Mouse (Mus musculus) neutrophil, adult 5-6 weeks (primary cell): ENCODE results near the gene Tab1. TPM values are rescaled to one million over a fixed set of nuclear protein-coding genes. Genes with fewer than 3 reads are reported as not detected.

ENCODE experiments used
- ATAC-seq: fragments of 151-379, 151-347 bp; 2 replicates; pipeline ENCODE4 v1.8.0; 2017; ENCODE audit warnings: mild to moderate bottlenecking, moderate TSS enrichment; ENCODE audit not compliant: insufficient number of reproducible peaks, poor library complexity, low FRiP score, severe bottlenecking; ENCODE audit errors: extremely low read depth
- total RNA-seq: library from RNA; stranded (forward); fragments of 200-1000 nt; gene quantifications from 2 replicates; pipeline ENCODE4 v1.2.3, GENCODE M21; 2017

Tab1 gene
- total RNA-seq, 1 experiment from 2014 or later: 19.8 TPM

DNA sequence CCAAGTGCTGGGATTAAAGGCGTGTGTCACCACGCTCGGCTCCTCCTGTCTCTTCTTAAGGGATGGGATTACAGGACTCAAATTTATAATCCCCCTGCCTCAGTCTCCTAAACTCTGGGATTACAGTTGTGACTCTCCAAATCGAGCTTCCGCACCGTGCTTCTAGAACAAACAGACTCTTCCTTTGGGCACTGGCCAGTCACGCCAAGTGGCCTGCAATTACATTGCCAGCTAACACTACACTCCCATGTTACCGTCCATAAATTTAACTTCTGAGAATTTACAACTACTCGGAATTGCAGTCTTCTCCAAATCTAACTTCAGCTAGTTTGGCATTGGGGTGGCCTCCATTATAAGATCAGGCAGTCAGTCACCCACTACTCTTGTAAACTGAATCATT, 475 bp upstream of the Tab1 start:
- no peak for ATAC-seq

GRCm38 (mm10) chr15:80133682-80134449, 939 bp downstream of the Tab1 start:
- ATAC-seq: 0 out of 2 replicates have a peak, but pooled peaks have one; percentile 22

DNA sequence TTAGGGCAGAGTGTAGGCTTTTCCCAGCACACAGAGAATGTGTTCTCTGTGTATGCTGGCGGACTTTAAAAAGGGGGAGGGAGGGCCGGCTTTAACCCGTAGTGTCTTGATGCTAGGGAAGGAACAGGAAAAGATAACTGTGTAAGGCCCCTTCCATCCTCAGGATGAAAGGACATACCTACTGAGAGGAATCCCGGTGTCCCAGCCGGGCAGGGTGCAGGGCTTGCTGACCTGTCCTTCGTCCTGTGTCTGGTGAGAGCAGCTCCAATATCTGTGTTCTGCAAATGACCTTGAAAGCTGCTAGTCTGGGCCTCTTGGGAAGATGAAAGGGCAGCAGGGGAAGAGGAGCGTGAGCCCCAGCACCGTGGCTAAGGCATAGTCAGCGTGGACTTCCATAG, 1.5 kb downstream of the Tab1 start:
- ATAC-seq: no peak

DNA sequence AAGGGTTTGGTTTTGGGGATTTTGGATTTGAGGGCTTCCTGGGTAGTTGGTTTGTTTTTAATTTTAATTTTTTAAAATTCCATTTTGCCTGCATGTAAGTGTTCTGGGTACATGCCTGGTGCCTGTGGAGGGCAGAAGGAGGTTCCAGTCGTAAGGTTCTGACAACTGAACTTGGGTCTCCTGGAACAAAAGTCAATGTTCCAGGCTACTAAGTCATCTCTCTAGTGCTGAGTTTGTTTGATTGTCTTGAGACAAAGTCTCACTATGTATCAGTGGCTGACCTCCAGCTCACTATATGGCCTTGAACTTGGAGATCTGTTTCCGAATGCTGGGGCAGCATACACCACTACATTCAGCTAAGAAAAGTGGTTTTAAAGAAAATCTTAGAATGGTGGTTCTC, 2.6 kb downstream of the Tab1 start:
- ATAC-seq: no peak

- ATAC-seq: no peak
Measured at GRCm38 (mm10) chr15:80136645-80137044, 3.7 kb downstream of the Tab1 start.

DNA sequence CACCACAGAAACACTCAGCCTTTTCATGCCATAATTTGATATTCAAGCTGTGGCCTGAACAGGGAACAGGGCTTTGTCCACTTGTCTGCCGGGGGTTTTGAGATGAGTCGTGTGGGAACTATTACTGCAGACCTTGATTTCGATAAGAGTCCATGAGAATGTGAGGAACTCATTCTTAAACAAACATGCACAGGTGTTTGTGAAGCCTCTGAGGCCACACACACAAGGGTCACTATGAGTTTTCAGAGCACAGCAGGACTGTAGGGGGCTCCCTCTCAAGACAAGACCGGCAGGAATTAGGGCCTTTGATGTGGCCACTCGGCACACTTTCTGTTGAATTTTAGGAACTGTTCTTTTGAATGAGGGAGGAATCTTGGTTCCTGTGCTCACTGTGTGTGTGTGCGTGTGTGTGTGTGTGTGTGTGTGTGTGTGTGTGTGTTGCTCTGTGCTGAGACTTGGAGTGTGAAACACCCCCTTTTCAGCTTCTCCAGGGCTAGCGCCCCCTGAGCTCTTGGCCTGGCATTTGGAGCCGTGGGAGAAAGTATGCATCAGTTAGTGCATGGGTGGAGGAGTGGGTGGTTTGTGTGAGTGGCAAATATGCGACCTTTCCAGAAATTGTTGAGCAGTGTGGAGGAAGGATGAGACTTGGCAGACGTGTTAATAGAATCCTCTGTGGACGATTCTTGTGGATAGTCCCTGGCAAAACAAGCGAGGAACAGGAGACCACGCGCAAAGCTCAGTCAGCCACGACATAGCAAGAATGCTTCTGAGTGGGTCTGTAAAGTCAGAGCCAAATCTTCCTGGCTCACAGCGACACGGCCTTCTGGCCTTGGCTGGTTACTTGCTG, 5.2 kb downstream of the Tab1 start:
- no peak for ATAC-seq

- ATAC-seq: no peak
Measured at GRCm38 (mm10) chr15:80140302-80140701, 7.4 kb downstream of the Tab1 start.

GRCm38 (mm10) chr15:80140878-80141277, 8.0 kb downstream of the Tab1 start:
- no peak for ATAC-seq

DNA sequence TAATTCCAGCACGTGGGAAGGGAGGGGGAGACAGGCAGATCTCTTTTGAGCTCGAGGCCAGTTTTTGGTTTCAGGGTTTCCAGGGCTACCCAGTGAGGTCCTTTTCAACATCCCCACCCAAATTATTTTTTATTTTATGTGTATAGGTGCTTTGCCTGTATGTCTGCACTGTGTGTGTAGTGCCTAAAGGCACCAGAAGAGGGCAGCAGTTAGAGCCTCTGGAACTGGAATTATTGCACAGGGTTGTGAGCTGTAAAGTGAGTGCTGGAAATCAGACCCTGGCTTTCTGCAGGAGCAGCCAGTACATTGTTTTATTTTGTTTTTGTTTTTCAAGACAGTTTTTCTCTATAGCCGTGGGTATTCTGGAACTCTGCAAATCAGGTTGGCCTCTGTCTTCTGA, 9.2 kb downstream of the Tab1 start:
- no peak for ATAC-seq

DNA sequence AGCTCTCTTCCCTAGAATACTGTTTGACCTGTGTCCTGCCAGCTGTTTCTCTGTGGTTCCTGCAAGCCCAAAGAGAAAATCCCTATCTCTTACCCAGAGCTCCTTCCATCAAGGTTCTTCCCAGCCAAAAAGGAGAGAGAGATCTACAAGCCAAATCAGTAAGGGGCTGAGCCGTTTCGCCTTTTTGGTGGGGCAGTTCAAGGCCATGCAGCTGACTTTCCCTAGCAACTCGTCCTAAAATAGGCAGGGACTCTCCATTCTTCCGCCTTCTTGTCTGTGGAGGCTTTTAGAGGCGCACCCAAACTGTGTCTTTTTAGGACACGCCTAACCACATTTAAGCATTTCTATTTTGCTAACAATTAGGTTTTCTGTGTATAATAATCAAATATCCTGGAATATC, 10.8 kb downstream of the Tab1 start:
- ATAC-seq: no peak

- ATAC-seq: no peak
Measured at GRCm38 (mm10) chr15:80145397-80145796, 12.5 kb downstream of the Tab1 start.

DNA sequence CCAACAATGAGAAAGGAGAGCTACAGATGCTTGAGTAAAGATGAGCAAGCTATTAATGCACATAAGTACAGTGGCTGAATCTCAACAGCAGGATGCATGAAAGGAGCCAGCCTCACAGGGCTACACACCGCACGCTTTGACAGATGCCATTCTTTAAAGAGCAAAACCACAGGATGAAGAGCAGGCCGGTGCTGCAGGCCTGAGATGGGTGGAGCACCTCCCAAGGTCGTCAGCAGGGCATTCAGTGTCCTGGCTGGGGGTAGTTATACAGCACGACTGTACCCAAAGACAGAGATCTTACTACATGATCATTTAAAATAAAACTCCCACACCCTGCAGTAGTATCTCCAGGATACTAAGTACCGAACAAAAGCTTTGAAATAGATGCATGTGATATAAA, 13.2 kb downstream of the Tab1 start:
- ATAC-seq: no peak

DNA sequence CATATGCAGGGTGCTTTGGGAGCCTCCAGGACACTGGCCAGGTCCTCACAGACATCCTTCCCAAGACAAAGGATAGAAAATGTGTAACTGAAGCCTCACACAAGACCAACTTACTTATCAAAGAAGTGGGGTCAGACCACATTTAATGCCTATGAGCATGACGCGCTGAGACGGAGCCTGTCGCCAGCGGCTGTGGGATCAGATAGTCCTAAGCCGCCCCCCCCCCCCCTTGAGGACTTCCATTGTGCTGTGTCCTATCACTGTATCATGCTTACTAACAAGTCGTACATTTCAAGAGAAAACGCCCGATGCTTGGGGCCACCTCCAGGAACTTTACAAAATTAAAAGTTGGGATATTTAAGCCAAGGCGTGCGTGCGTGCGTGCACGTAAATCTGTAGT, 14.2 kb downstream of the Tab1 start:
- no peak for ATAC-seq

- ATAC-seq: no peak
Measured at GRCm38 (mm10) chr15:80147511-80147910, 14.6 kb downstream of the Tab1 start.

- no peak for ATAC-seq
Measured at GRCm38 (mm10) chr15:80148565-80148964, 15.6 kb downstream of the Tab1 start.

DNA sequence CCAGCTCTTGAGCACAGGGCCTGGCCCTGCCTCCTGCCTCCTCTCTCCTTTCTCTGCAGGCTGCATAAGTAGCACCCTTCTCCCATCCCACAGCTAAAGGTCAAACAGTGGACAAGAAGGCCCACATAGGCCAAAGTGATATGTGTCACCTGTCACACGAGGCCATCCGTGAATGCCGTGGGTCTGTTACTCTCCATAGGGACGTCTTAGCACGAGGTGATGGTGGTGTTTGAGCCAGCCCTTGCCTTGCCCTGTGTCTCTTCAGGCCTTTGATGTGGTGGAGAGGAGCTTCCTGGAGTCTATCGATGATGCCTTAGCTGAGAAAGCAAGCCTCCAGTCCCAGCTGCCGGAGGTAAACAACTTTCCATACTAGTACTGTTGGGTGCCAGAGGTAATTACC, 16.6 kb downstream of the Tab1 start:
- ATAC-seq: no peak

DNA sequence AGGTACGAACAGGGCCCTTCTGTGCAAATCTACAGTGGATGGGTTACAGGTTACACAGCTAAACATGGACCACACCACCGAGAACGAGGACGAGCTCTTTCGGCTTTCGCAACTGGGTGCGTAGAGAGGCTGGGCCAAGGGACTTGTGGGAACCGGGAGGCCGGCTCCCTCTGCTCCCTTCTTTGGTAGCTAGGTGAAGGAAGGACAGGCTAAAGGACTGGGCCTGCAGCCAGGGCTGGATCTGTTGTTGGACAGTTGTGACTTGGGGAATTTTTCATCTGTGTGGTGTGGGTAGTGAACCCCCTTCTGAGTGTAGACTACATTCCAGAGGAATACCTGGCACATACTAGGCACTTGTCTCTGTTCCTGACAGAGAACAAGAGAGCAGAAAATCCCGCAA, 19.7 kb downstream of the Tab1 start:
- no peak for ATAC-seq

DNA sequence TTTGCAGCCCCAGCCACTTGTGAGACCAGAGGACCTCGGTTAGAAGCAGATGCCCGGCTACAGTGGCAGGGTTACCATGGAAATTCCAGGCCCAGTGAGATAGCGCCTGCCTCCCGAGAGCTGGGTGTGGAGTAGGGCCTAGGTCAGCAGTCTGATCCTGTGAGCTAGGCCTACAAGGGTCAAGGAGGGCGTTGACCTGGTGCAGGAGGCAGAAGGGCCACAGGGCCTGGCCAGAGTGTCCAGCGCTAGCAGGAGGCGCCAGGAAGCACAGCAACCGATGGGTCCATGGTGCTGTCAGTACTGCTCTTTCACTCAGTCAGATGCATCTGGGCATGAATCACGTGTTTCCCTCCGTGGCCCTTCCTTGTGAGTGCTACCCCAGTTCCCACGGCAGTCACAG, 20.8 kb downstream of the Tab1 start:
- no peak for ATAC-seq

- no peak for ATAC-seq
Measured at GRCm38 (mm10) chr15:80155707-80156106, 22.8 kb downstream of the Tab1 start.

- ATAC-seq: no peak
Measured at GRCm38 (mm10) chr15:80157197-80157943, 24.4 kb downstream of the Tab1 start.
